Mouse (Mus musculus) left cerebral cortex, postnatal 10 days (tissue): ENCODE results near the gene Kiss1r. TPM values are rescaled to one million over a fixed set of nuclear protein-coding genes. Genes with fewer than 3 reads are reported as not detected.
A peak's percentile ranks its signal among the peaks of the same experiment; 100 is the strongest.
"Not testable (repeated sequence)": the region's sequence is repeated elsewhere in the genome, so short reads cannot be mapped to it uniquely, and the experiment has no call there.

Source experiments
- DNase-seq, 2 experiments: peaks; one replicate each; pipeline ENCODE4 v3.0.0; 2021 to 2022; ENCODE audit warnings: low spot score in 2 of 2, mixed read lengths in 1 of 2; ENCODE audit errors: extremely low spot score in 1 of 2
- intact Hi-C: fragments of 180-260 bp; cut with DNase I; formaldehyde crosslinking; loops from one replicate; pipeline ENCODE4 v1.15.1; 2025
- total RNA-seq, 2 experiments: library from RNA; stranded (reverse); gene quantifications; 2 replicates each; pipeline ENCODE4 v1.2.3; 2021

Kiss1r gene
- total RNA-seq, 2 experiments from 2014 or later: 6.8 to 8.4 TPM

- intact Hi-C loops: not testable (repeated sequence)
- peak; percentile 51 to 78 for DNase-seq
Measured at GRCm38 (mm10) chr10:79892451-79893118, 24.2 kb upstream of the Kiss1r start.

GRCm38 (mm10) chr10:79896306-79896705, 20.5 kb upstream of the Kiss1r start:
- intact Hi-C loops: no loop called here
- no peak for DNase-seq

GRCm38 (mm10) chr10:79896814-79897213, 20.0 kb upstream of the Kiss1r start:
- intact Hi-C loops: no loop called here
- no peak for DNase-seq

- intact Hi-C loops: no loop called here
Measured at GRCm38 (mm10) chr10:79897316-79898245, 19.2 kb upstream of the Kiss1r start.

GRCm38 (mm10) chr10:79900951-79901410, 15.8 kb upstream of the Kiss1r start:
- intact Hi-C loops: no loop called here
- DNase-seq: no peak

More at GRCm38 (mm10) chr10:79897316-79898245, 19.2 kb upstream of the Kiss1r start:
- DNase-seq: no peak

GRCm38 (mm10) chr10:79906712-79907111, 10.1 kb upstream of the Kiss1r start:
- intact Hi-C loops: no loop called here
- DNase-seq: no peak

GRCm38 (mm10) chr10:79907415-79907814, 9.4 kb upstream of the Kiss1r start:
- DNase-seq: no peak
- intact Hi-C loops: no loop called here

GRCm38 (mm10) chr10:79908167-79909091, 8.3 kb upstream of the Kiss1r start, which contains the start of gene Med16:
Med16 (minus strand) TSS chr10:79908923.
- intact Hi-C loops: no loop called here
- DNase-seq: peak; percentile 90 to 97

GRCm38 (mm10) chr10:79909092-79909922, 7.5 kb upstream of the Kiss1r start:
- intact Hi-C loops: no loop called here
- peak in 1 of 2 experiments; percentile 72 for DNase-seq

- no peak for DNase-seq
- intact Hi-C loops: no loop called here
Measured at GRCm38 (mm10) chr10:79910556-79910955, 6.2 kb upstream of the Kiss1r start, which contains the start of gene Gm26602. Gm26602 (plus strand) TSS chr10:79910856.

- intact Hi-C loops: no loop called here
Measured at GRCm38 (mm10) chr10:79912412-79912811, 4.4 kb upstream of the Kiss1r start.

GRCm38 (mm10) chr10:79914131-79914947, 2.4 kb upstream of the Kiss1r start:
- no peak for DNase-seq
- intact Hi-C loops: no loop called here

More at GRCm38 (mm10) chr10:79912412-79912811, 4.4 kb upstream of the Kiss1r start:
- DNase-seq: peak in 1 of 2 experiments; percentile 44

GRCm38 (mm10) chr10:79914948-79915596, 1.7 kb upstream of the Kiss1r start:
- DNase-seq: no peak
- intact Hi-C loops: no loop called here

GRCm38 (mm10) chr10:79916081-79916480, 690 bp upstream of the Kiss1r start:
- no peak for DNase-seq
- intact Hi-C loops: no loop called here

GRCm38 (mm10) chr10:79917532-79918100, 845 bp downstream of the Kiss1r start:
- no peak for DNase-seq
- intact Hi-C loops: no loop called here
